Mouse (Mus musculus) hindbrain, embryonic 12.5 days (tissue): ENCODE measurements around the gene Map3k20. TPM values are rescaled to one million over a fixed set of nuclear protein-coding genes. Genes with fewer than 3 reads are reported as not detected.
A peak's percentile ranks its signal among the peaks of the same experiment; 100 is the strongest.

Experiments
- ATAC-seq: fragments of 200-750 bp; cut with Nextera tagmentation; 2 replicates; pipeline ENCODE4 v1.8.0; 2017; ENCODE audit warnings: moderate TSS enrichment; ENCODE audit not compliant: low FRiP score
- H3K27ac ChIP-seq: fragments of 300-500 bp; sonication (generic); 2 replicates; pipeline ENCODE4 v1.5.1; 2016; ENCODE audit warnings: mild to moderate bottlenecking
- H3K27me3 ChIP-seq: fragments of 300-500 bp; sonication (generic); 2 replicates; pipeline ENCODE4 v1.6.1; 2016; ENCODE audit warnings: mild to moderate bottlenecking
- H3K36me3 ChIP-seq: fragments of 300-500 bp; sonication (generic); 2 replicates; pipeline ENCODE4 v1.6.1; 2016; ENCODE audit warnings: mild to moderate bottlenecking
- H3K4me1 ChIP-seq: fragments of 300-500 bp; sonication (generic); 2 replicates; pipeline ENCODE4 v1.6.1; 2016
- H3K4me2 ChIP-seq: fragments of 300-500 bp; sonication (generic); replicated peaks from 2 replicates; pipeline ENCODE4 v1.6.1; 2016; ENCODE audit warnings: mild to moderate bottlenecking
- H3K4me3 ChIP-seq: fragments of 300-500 bp; sonication (generic); 2 replicates; pipeline ENCODE4 v1.5.1; 2016; ENCODE audit warnings: mild to moderate bottlenecking
- H3K9ac ChIP-seq: fragments of 300-500 bp; sonication (generic); 2 replicates; pipeline ENCODE4 v1.6.1; 2016; ENCODE audit warnings: mild to moderate bottlenecking, moderate library complexity
- H3K9me3 ChIP-seq: fragments of 300-500 bp; sonication (generic); replicated peaks from 2 replicates; pipeline ENCODE4 v1.6.1; 2016; ENCODE audit warnings: mild to moderate bottlenecking
- WGBS: fragments of 180-500 bp; shearing (Covaris S2); methylation state at CpG from one replicate; pipeline ENCODE4 v1.1.7; 2016; 5-methylcytosine and 5-hydroxymethylcytosine counted together
- polyA plus RNA-seq: library from polyadenylated mRNA; unstranded; fragments of >200 nt; fragmentation: Nextera tagmentation; extraction: Ambion mirVana; gene quantifications from 2 replicates; pipeline ENCODE4 v1.2.1, GENCODE M21; 2016

The Map3k20 gene
- polyA plus RNA-seq, 1 experiment from 2014 or later: 11.0 TPM

- Histone ChIP-seq H3K4me1 (0 out of 2 replicates have a peak, but pooled peaks cover 5% of the 10 kb centered on the region), H3K27ac (no peak overlapping the region), H3K9me3 (no peaks in the 10 kb centered on the region), H3K4me3 (no peak overlapping the region), H3K36me3 (no peaks in the 10 kb centered on the region), H3K4me2 (no peak overlapping the region), H3K27me3 (no peaks in the 10 kb centered on the region), H3K9ac (no peak overlapping the region)
- 74% methylated on average over 7 of the region's 7 CpGs for WGBS
- ATAC-seq: no peak
Observed at GRCm38 (mm10) chr2:72284689-72285088, 748 bp upstream of the Map3k20 start.

DNA sequence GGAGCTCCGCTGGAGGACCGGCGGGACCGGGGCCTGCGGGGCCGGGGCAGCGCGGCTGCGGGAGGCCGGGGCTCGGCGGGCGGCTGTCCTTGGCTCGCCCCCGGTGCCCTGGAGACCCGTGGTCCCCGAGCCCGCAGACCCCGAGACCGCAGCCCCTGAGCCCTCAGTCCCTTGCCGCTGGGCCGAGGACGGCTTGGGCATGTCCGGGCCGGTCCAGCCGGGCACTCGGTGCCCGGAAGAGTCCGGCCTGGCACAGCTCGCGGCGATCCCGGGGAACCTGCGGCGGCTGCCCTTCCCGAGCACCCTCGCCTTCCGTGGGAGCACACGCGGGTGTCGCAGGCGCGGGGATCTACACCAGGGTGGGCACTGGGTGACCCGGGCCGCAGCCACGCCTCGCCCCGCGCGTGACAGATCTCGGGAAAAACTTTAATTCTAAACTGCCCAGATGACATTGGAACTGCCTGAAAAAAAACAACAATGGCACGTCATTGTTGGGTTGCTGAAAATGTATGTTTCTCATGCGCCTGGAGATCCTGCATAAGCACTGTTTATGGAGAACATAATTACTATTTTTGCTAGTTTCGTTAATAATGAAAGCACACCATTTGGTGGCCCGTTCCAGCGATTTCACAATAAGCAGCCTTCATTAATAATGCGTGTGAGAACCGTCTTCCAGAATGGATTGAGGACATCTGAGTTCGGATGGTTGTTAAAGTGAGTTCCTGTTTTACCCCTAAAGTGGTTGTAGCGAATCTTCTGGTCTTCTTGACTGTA, 638 bp downstream of the Map3k20 start:
- H3K27ac ChIP-seq: no peak overlapping the region
- peak overlapping the region; percentile 92 for H3K4me3 ChIP-seq
- under 1% methylated on average over 48 of the region's 60 CpGs for WGBS
- no peaks in the 10 kb centered on the region for H3K9me3 ChIP-seq
- H3K4me1 ChIP-seq: 0 out of 2 replicates have a peak, but pooled peaks cover 5% of the 10 kb centered on the region
- no peaks in the 10 kb centered on the region for H3K36me3 ChIP-seq
- H3K27me3 ChIP-seq: no peaks in the 10 kb centered on the region
- peak; percentile 48; the same call in 1 of the 2 replicates for ATAC-seq
- H3K9ac ChIP-seq: peak overlapping the region; percentile 89
- H3K4me2 ChIP-seq: peak overlapping the region; percentile 88

DNA sequence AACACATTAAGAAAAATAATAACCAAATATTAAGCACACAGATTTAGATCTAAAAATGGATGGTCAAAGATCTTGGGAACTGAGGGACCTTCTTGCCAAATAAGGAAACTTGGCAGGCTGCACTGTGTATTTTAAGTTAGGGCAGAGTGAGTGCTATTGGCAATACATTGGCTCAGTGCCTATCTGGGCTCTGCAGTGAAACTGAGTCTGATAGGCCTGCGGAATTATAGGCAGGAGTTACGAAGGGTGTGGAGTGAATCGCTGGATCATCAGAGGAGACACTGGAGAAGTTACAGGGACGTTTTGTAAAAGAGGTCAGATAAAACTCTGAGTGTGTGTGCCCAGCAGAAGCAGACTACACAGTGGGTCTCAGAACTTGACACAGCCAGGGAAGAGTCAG, 1.7 kb downstream of the Map3k20 start:
- 76% methylated on average over 4 of the region's 4 CpGs for whole genome bisulfite sequencing
- Histone ChIP-seq H3K4me3 (no peak overlapping the region), H3K27ac (no peak overlapping the region), H3K9ac (no peak overlapping the region), H3K4me1 (0 out of 2 replicates have a peak, but pooled peaks cover 5% of the 10 kb centered on the region), H3K27me3 (no peaks in the 10 kb centered on the region), H3K36me3 (no peaks in the 10 kb centered on the region), H3K4me2 (no peak overlapping the region), H3K9me3 (no peaks in the 10 kb centered on the region)
- ATAC-seq: no peak

DNA sequence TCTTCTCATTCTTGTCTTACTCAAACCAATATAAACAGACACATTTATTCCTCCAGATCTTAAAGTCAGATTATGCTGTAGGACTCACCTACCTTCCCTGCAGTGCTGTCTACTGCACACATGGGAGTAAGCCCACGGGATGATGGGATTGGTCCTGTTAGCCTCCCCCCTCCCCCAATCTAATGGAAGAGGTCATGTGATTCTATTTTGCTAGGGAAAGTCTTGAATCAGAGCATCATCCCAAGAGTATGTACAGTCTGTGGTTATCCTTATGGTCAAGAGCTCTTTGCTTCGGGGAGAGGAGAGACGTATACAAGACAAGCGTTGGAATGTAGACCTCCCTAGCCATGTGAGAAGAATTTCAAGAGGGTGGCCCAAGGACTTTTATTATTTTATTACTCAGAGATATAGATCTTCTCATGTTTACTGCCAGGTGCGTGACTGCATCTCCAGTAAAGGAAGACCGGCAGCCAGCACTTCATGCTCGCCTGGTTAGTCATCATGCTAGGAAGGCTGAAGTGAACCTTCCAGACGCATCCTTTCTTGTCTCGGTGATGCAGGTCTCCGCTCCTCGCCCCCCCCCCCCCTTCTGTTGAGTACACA, 3.6 kb downstream of the Map3k20 start:
- 0 out of 2 replicates have a peak, but pooled peaks cover 5% of the 10 kb centered on the region for H3K4me1 ChIP-seq
- no peak for ATAC-seq

GRCm38 (mm10) chr2:72291103-72291502, 5.7 kb downstream of the Map3k20 start:
- whole genome bisulfite sequencing: 68% methylated on average over 1 of the region's 1 CpGs
- Histone ChIP-seq H3K27ac (no peak overlapping the region), H3K4me1 (0 out of 2 replicates have a peak, but pooled peaks cover 3% of the 10 kb centered on the region), H3K27me3 (no peaks in the 10 kb centered on the region), H3K4me3 (no peak overlapping the region), H3K9me3 (no peaks in the 10 kb centered on the region), H3K4me2 (no peak overlapping the region), H3K9ac (no peak overlapping the region), H3K36me3 (no peaks in the 10 kb centered on the region)
- ATAC-seq: no peak

More for the DNA sequence above, 3.6 kb downstream of the Map3k20 start:
- no peaks in the 10 kb centered on the region for H3K9me3 ChIP-seq
- no peak overlapping the region for H3K4me3 ChIP-seq
- no peaks in the 10 kb centered on the region for H3K36me3 ChIP-seq
- 90% methylated on average over 11 of the region's 11 CpGs for WGBS
- no peak overlapping the region for H3K9ac ChIP-seq
- H3K4me2 ChIP-seq: no peak overlapping the region
- no peaks in the 10 kb centered on the region for H3K27me3 ChIP-seq
- no peak overlapping the region for H3K27ac ChIP-seq

- H3K9ac ChIP-seq: no peak overlapping the region
- H3K27me3 ChIP-seq: no peaks in the 10 kb centered on the region
- WGBS: 89% methylated on average over 8 of the region's 8 CpGs
- H3K36me3 ChIP-seq: no peaks in the 10 kb centered on the region
- no peak overlapping the region for H3K4me2 ChIP-seq
- H3K4me3 ChIP-seq: no peak overlapping the region
- H3K9me3 ChIP-seq: no peaks in the 10 kb centered on the region
- ATAC-seq: no peak
- H3K27ac ChIP-seq: no peak overlapping the region
- H3K4me1 ChIP-seq: no peaks in the 10 kb centered on the region
Observed at GRCm38 (mm10) chr2:72292573-72292972, 7.1 kb downstream of the Map3k20 start.

- 72% methylated on average over 6 of the region's 6 CpGs for WGBS
- H3K4me1 ChIP-seq: no peaks in the 10 kb centered on the region
- H3K9ac ChIP-seq: no peak overlapping the region
- no peak for ATAC-seq
- no peaks in the 10 kb centered on the region for H3K27me3 ChIP-seq
- 0 out of 2 replicates have a peak, but pooled peaks cover 3% of the 10 kb centered on the region for H3K36me3 ChIP-seq
- H3K4me3 ChIP-seq: no peak overlapping the region
- no peak overlapping the region for H3K4me2 ChIP-seq
- no peaks in the 10 kb centered on the region for H3K9me3 ChIP-seq
- H3K27ac ChIP-seq: no peak overlapping the region
Observed at GRCm38 (mm10) chr2:72294994-72295393, 9.6 kb downstream of the Map3k20 start.

DNA sequence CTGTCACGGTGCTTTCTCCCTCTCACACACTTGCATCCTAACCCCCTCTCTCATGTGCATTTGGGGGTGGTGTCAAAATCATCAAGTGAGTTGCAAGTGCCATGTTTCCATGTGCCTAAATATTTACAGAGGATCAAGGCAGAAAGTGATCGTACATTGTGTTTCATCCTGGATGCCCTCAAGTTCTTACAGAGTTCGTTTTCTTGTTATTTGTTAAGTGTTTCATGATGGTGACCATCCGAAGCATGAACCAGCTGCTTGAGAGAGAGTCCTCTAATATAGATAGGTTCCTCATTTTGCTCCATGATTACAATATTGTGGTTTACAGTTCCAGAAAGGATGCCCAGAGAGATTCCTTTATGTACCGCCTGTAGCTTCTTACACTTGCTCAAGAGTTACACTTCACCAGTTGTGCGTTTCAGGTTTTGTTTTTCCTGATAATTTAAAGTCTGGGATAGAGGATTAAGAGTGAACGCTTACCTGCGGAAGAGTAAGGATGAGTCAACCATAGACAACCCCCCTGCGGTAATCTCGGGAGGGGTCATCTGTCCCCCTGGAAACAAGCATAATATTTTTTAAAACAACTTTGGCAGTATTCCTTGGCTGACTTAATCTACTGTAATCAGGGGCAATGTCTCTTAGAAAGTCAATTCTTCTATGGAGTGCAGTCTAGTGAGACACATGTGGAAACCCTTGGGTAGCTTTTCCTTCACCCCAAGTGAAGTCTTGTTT, 11.7 kb downstream of the Map3k20 start:
- no peak for ATAC-seq
- Histone ChIP-seq H3K4me3 (no peak overlapping the region), H3K27ac (no peak overlapping the region), H3K9ac (no peak overlapping the region), H3K4me2 (no peak overlapping the region), H3K36me3 (0 out of 2 replicates have a peak, but pooled peaks cover 3% of the 10 kb centered on the region), H3K9me3 (no peaks in the 10 kb centered on the region), H3K4me1 (no peaks in the 10 kb centered on the region), H3K27me3 (no peaks in the 10 kb centered on the region)
- 87% methylated on average over 10 of the region's 10 CpGs for WGBS

- Histone ChIP-seq H3K27me3 (no peaks in the 10 kb centered on the region), H3K27ac (no peak overlapping the region), H3K36me3 (0 out of 2 replicates have a peak, but pooled peaks cover 3% of the 10 kb centered on the region), H3K9me3 (no peaks in the 10 kb centered on the region), H3K4me1 (no peaks in the 10 kb centered on the region), H3K9ac (no peak overlapping the region), H3K4me2 (peak overlapping the region; percentile 21; the same call in 1 of the 2 replicates), H3K4me3 (no peak overlapping the region)
- 61% methylated on average over 10 of the region's 10 CpGs for WGBS
- no peak for ATAC-seq
Observed at GRCm38 (mm10) chr2:72297716-72298082, 12.3 kb downstream of the Map3k20 start.

DNA sequence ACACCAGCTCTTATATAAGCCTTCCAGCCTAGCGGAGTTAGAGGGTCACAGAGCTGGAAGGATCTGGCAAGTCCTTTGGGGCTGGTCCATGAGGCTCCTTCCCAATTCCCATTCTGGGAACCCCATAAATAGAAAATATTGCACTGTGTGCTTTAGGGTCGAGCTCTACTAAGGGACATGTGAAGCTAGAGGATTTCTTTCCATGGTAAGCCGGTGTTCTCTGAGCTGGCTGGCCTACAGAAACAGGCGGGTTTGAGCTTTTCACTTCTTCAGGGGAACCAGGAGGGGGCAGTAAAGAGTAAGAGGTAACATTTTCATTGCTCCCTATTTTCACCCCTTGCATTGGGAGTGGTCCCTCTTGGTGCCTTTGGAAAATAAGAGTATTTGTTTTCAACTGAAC, 13.0 kb downstream of the Map3k20 start:
- H3K4me2 ChIP-seq: no peak overlapping the region
- 61% methylated on average over 4 of the region's 4 CpGs for WGBS
- H3K9me3 ChIP-seq: no peaks in the 10 kb centered on the region
- H3K36me3 ChIP-seq: 0 out of 2 replicates have a peak, but pooled peaks cover 3% of the 10 kb centered on the region
- no peak overlapping the region for H3K4me3 ChIP-seq
- no peak overlapping the region for H3K27ac ChIP-seq
- H3K9ac ChIP-seq: no peak overlapping the region
- no peaks in the 10 kb centered on the region for H3K4me1 ChIP-seq
- ATAC-seq: no peak
- no peaks in the 10 kb centered on the region for H3K27me3 ChIP-seq

DNA sequence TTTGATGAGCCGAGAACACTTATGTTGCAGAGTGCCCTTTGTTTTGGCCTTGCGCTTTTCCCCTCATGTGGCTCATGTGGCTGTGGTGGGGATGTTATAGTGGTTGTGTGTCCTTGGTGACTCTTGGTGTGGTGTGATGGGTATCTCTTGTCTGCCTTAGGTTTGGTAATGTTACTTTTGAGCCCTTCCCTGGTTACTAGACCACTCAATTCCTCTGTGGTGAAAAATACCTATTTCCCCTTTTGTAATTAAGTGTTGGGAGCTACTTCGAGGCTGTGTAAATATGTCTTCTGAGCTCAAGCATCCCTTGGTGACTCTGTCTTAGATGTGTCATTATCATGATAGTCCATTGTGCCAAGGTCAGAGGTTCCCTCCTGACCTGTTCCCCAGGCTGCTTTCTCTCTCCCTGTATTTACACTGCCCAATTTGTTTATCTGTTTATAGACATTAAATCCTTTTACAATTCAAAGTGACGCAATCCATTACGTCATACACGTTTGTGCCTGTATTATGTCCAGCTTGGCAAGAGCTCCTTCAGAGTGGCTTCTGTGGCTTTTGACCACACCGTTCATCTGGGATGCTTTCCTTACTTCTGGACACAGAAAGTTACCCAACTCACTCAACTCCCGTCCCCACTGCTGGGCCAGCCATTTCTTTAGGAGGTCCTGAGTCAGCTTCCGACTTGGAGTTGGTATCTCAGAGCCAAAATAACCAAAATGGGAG, 15.9 kb downstream of the Map3k20 start:
- H3K9ac ChIP-seq: no peak overlapping the region
- H3K4me2 ChIP-seq: no peak overlapping the region
- H3K27me3 ChIP-seq: no peaks in the 10 kb centered on the region
- H3K36me3 ChIP-seq: 0 out of 2 replicates have a peak, but pooled peaks cover 3% of the 10 kb centered on the region
- H3K27ac ChIP-seq: no peak overlapping the region
- WGBS: 90% methylated on average over 9 of the region's 9 CpGs
- ATAC-seq: no peak
- no peak overlapping the region for H3K4me3 ChIP-seq
- no peaks in the 10 kb centered on the region for H3K9me3 ChIP-seq
- no peaks in the 10 kb centered on the region for H3K4me1 ChIP-seq

- H3K4me3 ChIP-seq: no peak overlapping the region
- H3K27ac ChIP-seq: no peak overlapping the region
- ATAC-seq: no peak
- no peak overlapping the region for H3K4me2 ChIP-seq
- no peak overlapping the region for H3K9ac ChIP-seq
- no peaks in the 10 kb centered on the region for H3K36me3 ChIP-seq
- H3K27me3 ChIP-seq: no peaks in the 10 kb centered on the region
- H3K4me1 ChIP-seq: no peaks in the 10 kb centered on the region
- no peaks in the 10 kb centered on the region for H3K9me3 ChIP-seq
- WGBS: 88% methylated on average over 7 of the region's 7 CpGs
Observed at GRCm38 (mm10) chr2:72305738-72306137, 20.3 kb downstream of the Map3k20 start.
